Mouse (Mus musculus): ENCODE results near the gene Steap3.

- TF ChIP-seq CTCF (IDR thresholded peaks at IDR 0.05; ENCODE audit: control insufficient read depth, insufficient read depth, insufficient read length) = no peak
- no peak for TF ChIP-seq MYOG (IDR thresholded peaks at IDR 0.05; ENCODE audit: control insufficient read depth, extremely low read depth, insufficient read length)
These were observed 126.8 kb downstream of the Steap3 start for GRCm38 (mm10) chr1:120145527-120146216.

Data from C2C12 (cell line).